In the genomic region with DNA sequence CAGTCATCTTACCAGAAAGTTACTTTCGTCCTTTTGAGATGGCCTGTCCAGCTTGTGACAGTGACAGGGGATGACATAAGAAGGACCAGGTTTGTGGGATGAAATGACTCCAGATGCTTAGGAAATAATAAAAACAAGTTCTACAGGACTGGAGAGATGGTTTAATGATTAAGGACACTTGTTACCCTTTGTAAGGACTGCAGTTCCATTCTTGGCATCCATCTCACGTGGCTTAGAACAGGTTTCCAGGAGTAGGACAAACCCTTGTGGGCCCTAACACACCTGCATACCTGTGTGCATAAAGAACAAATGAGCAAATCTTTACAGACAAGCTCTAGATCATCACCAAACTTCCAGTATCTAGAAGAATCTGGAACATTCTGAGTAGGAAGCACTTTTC, we compare ENCODE assay signal across 22 mouse cellular contexts.
A peak's percentile ranks its signal among the peaks of the same experiment; 100 is the strongest.
DNase-seq lines count a peak whose midpoint lies in the region; ATAC-seq and TF ChIP-seq lines count a peak whose summit lies in the region.
"Had no signal": no experiment of that assay in that cellular context is flagged by ENCODE, and none has a peak within 500 bp of the region (broad histone marks: within the 10 kb centered on the region; RNA-seq: fewer than 3 reads in every experiment).

No protein-coding gene starts in this region.

- peak; percentile 78 for DNase-seq in kidney, adult 2 months
- DNase-seq in kidney, postnatal 4 days, result no peak
- DNase-seq in kidney, adult 9 months, result peak; percentile 67
- DNase-seq in kidney, postnatal 14 days, result no peak
- DNase-seq in lung, postnatal 0 days (ENCODE audit: low spot score), result peak; percentile 13
- no peak for DNase-seq in lung, postnatal 36 days
- DNase-seq: adrenal gland, adult 2 months; adrenal gland, postnatal 10 days; adrenal gland, postnatal 25 days; cerebellum, adult 11 months; cerebellum, adult 18-20 months; cerebellum, adult 8-10 months; cerebellum, adult 9-11 months; cerebellum, postnatal 14 days; cerebellum, postnatal 36 days; embryo, embryonic 11 days had no signal

- no peaks in the 10 kb centered on the region for H3K27me3 ChIP-seq in kidney, adult 2 months (replicated peaks; ENCODE audit: control insufficient read depth, insufficient read depth, low read length)
- no peaks in the 10 kb centered on the region for H3K27me3 ChIP-seq in lung, postnatal 0 days (replicated peaks; ENCODE audit: insufficient read depth, low read length)
- H3K27me3 ChIP-seq: embryonic facial prominence, embryonic 13.5 days; embryonic facial prominence, embryonic 15.5 days had no signal

- 48% methylated on average over 2 of the region's 2 CpGs for WGBS in kidney, adult 2 months
- 45% methylated on average over 2 of the region's 2 CpGs for WGBS in lung, postnatal 0 days

- TF ChIP-seq CTCF in kidney, adult 2 months (conservative IDR thresholded peaks at IDR 0.05; ENCODE audit: insufficient read depth, insufficient read length, low read depth, low read length), result no peak
- no peak for TF ChIP-seq CTCF in lung, postnatal 0 days (IDR thresholded peaks at IDR 0.05)

- no peak for ATAC-seq in lung, postnatal 0 days
- ATAC-seq: forebrain, embryonic 14.5 days had no signal

- no peaks in the 10 kb centered on the region for H3K9me3 ChIP-seq in lung, postnatal 0 days (ENCODE audit: low read length)
- H3K9me3 ChIP-seq: embryonic facial prominence, embryonic 13.5 days; embryonic facial prominence, embryonic 15.5 days; forebrain, embryonic 10.5 days; forebrain, embryonic 12.5 days had no signal

- no peak overlapping the region for H3K4me3 ChIP-seq in kidney, adult 2 months (ENCODE audit: insufficient read depth, low read depth, low read length)
- no peak overlapping the region for H3K4me3 ChIP-seq in lung, postnatal 0 days (ENCODE audit: low read depth, low read length)
- H3K4me3 ChIP-seq: embryonic facial prominence, embryonic 13.5 days; embryonic facial prominence, embryonic 15.5 days; erythroblast, embryonic 14.5 days; forebrain, embryonic 10.5 days; forebrain, embryonic 12.5 days had no signal

- peak overlapping the region; percentile 74; the same call in 1 of the 2 replicates for H3K27ac ChIP-seq in kidney, adult 2 months (ENCODE audit: insufficient read depth, low read depth, low read length)
- H3K27ac ChIP-seq in lung, postnatal 0 days (ENCODE audit: low read length), result no peak overlapping the region
- H3K27ac ChIP-seq: embryonic facial prominence, embryonic 13.5 days; embryonic facial prominence, embryonic 15.5 days; forebrain, embryonic 10.5 days; forebrain, embryonic 12.5 days had no signal

- H3K4me2 ChIP-seq in lung, postnatal 0 days (replicated peaks; ENCODE audit: low read depth, low read length), result no peak overlapping the region
- H3K4me2 ChIP-seq: embryonic facial prominence, embryonic 13.5 days; embryonic facial prominence, embryonic 15.5 days; forebrain, embryonic 12.5 days had no signal

- H3K9ac ChIP-seq in lung, postnatal 0 days (replicated peaks; ENCODE audit: low read depth), result no peak overlapping the region
- H3K9ac ChIP-seq: embryonic facial prominence, embryonic 13.5 days; embryonic facial prominence, embryonic 15.5 days; forebrain, embryonic 12.5 days had no signal

- H3K4me1 ChIP-seq in kidney, adult 2 months (ENCODE audit: control insufficient read depth, insufficient read depth, low read length), result peaks cover 11% of the 10 kb centered on the region
- H3K4me1 ChIP-seq in lung, postnatal 0 days (ENCODE audit: insufficient read depth, low read depth, low read length), result no peaks in the 10 kb centered on the region
- H3K4me1 ChIP-seq: embryonic facial prominence, embryonic 13.5 days; embryonic facial prominence, embryonic 15.5 days; forebrain, embryonic 10.5 days; forebrain, embryonic 12.5 days had no signal

- no peaks in the 10 kb centered on the region for H3K36me3 ChIP-seq in kidney, adult 2 months (ENCODE audit: control insufficient read depth, insufficient read depth, low read length)
- no peaks in the 10 kb centered on the region for H3K36me3 ChIP-seq in lung, postnatal 0 days (ENCODE audit: insufficient read depth, low read length)
- H3K36me3 ChIP-seq: embryonic facial prominence, embryonic 13.5 days; embryonic facial prominence, embryonic 15.5 days; forebrain, embryonic 10.5 days; forebrain, embryonic 12.5 days had no signal

- TF ChIP-seq EP300 in lung, postnatal 0 days (IDR thresholded peaks at IDR 0.05), result no peak

- no peak for TF ChIP-seq POLR2A in kidney, adult 2 months (IDR thresholded peaks at IDR 0.05; ENCODE audit: low read depth, low read length)

Comparison
In these comparisons a context has a peak if more than half of its experiments do, and no peak if none do; other contexts are left out.
1. DNase-seq: peak in kidney, adult 2 months (single experiment), kidney, adult 9 months (single experiment) and lung, postnatal 0 days (single experiment); none in kidney, postnatal 4 days (0 of 2), kidney, postnatal 14 days (single experiment) and lung, postnatal 36 days (single experiment).